Mouse (Mus musculus): ENCODE results near the gene Nup62.

The Nup62 gene

DNA sequence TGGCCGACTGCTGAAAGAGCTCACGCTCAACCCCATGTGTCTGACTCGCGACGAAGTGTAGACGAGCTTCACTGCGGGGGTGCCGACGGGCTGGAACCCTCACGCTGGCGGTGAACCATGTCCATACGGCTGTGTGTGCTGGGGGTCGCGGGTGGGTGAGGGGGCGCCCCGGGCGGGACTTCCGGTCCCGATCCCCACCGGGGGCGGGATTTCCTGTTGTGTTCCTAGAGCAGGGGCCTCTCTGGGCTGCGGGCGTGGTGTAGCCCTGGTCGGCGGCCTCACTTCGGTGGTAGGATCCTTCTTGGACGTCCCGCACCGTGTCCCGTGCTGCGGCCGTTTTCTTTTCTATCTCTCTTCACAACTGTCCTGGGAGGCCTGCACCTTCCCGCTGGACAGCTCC lies 34.3 kb downstream of the Nup62 start:
- DNase-seq = peak; percentile 74

- DNase-seq = no peak
These were observed 35.1 kb downstream of the Nup62 start for GRCm38 (mm10) chr7:44850789-44851624.

DNA sequence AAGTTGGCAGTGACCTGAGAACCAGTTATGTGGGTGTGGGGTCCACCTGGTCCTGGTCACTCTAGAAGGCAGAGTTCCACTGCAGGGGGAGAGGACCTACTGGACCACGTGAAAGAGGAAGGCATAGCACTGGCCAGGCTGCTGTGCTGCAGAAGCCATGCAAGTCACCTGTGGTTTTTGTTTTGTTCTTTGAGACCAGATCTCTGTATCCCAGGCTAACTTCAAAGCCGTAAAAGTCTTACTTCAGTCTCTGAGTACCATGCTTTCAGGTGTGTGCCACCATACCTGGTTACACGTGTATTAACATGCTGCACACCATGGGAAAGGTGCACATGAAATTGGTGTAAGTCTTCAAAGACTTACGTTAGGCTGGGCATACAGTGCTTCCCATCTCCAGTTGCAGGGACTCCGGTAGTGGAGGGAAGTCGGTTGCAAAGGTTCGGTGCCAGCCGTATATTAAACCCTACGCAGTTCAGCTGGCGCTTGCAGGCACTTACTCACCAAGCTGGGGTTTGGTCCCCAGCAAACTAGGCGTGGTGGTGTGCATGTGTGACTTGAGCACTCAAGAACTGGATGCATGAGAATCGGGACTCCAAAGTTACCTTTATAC lies 35.8 kb downstream of the Nup62 start:
- no peak for DNase-seq

DNA sequence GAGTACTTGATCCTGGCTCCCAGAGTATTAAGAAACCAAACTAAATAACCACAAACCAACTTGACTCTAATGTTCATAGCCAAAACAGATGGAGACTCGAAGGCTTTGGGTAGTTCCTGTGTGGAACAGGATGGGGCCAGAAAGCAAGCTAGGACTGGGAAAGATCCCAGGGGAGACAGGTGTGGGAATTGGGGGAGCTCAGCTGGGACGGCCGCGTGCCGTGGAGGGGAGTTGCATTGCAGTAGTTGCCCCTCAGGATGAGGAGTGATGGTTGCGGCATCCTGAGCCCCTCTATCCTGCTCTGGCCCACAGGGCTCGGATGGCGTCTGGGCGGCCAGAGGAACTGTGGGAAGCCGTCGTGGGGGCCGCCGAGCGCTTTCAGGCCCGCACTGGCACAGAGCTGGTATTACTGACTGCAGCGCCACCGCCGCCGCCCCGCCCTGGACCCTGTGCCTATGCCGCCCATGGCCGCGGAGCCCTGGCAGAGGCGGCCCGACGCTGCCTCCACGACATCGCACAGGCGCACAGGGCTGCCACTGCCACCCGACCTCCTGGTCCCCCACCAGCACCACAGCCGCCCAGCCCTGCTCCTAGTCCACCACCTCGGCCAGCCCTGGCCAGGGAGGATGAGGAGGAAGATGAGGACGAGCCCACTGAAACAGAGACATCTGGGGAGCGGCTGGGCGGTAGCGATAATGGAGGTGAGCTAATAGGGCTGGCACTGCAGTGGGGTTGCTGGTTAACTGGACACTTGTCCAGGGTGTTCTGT lies 36.6 kb downstream of the Nup62 start:
- no peak for DNase-seq

- no peak for DNase-seq
These were observed 37.2 kb downstream of the Nup62 start for GRCm38 (mm10) chr7:44853065-44853464.

DNA sequence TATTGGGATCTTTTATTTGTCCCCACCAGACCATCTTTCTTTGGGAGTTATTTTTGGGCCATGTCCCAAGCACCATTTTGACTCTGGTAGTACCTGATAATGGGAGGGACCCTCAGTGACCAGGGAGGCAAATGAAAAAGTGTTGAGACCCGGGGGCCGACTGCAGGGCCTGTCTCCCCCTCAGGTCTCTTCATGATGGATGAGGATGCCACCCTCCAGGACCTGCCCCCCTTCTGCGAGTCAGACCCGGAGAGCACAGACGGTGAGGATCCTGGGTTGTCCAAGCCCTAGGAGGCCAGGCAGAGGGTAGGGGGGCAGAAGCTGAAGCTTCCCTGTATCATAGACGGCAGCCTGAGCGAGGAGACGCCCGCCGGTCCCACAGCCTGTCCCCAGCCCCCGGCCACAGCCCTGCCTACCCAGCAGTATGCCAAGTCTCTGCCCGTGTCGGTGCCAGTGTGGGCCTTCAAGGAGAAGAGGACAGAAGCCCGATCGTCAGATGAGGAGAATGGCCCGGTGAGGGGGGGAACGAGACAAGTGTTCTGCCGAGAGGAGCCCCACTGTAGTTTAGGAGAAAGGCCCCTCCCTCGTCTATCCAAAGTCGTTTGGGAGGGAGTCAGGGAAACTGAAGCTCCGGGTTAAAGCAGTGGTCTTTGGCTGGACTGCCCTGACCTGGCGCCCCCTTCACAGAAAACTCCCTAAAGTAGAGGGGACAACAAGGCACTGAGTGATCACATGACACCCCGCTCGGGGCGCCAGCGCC lies 37.9 kb downstream of the Nup62 start:
- DNase-seq = no peak

DNA sequence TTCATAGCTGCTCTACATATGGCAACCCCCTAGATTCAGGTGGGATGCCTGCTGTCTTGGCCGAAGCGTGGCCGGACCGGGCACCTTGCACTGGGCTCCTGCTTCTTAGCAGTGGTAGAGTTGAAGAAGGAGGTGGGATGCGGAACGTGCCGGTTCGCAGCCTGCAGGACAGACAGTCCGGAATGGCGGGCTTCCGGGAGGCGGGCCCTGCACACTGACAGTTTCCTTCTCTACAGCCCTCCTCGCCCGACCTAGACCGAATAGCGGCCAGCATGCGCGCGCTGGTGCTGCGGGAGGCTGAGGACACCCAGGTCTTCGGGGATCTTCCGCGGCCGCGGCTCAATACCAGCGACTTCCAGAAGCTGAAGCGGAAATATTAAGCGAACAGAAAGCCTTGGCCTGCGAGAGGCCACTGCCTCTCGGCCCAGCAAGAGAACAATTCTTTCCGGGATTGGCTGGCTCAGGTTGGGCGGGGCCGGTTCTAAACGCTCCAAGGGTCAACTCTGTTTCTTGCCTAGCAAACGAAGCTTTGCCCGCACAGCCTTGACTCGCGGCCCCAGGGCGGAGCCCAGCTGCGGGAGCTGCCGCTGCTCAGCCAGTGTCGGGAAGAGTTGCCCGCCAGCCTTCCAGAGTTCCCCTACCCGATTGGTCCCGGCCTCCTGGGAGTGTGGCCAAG lies 38.6 kb downstream of the Nup62 start:
- DNase-seq = peak; percentile 77

- DNase-seq = no peak
These were observed 39.1 kb downstream of the Nup62 start for GRCm38 (mm10) chr7:44855036-44855435.

DNA sequence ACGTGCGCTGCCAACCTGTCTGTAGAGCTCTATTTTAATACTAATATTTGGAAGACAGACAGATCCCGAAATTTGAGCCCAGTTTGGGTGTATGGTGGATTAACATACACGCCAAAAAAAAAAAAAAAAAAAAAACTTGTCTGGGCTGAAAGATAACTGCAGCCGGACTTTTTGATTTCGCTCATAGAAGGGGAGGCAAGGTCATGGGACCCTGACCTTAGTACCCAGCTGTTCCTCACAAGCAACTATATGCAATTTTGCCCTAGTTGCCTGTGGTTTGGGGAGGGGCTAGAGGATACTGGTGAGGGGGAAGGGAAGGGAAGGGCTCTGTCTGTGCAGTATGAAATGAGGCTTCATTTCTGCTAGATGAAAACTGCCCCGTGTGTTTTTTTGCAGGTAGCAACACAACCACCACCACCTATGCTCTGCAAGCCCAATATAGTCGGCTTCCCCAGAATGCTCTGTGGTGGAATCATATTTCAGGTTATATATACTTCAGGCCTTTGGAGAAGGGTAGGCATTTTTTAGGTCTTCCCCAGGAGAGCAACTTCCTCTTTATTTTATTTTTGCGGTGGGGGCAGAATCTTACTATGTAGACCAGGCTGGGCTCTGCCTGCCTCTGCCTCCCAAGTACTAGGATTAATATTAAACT lies 40.5 kb downstream of the Nup62 start:
- no peak for DNase-seq

DNA sequence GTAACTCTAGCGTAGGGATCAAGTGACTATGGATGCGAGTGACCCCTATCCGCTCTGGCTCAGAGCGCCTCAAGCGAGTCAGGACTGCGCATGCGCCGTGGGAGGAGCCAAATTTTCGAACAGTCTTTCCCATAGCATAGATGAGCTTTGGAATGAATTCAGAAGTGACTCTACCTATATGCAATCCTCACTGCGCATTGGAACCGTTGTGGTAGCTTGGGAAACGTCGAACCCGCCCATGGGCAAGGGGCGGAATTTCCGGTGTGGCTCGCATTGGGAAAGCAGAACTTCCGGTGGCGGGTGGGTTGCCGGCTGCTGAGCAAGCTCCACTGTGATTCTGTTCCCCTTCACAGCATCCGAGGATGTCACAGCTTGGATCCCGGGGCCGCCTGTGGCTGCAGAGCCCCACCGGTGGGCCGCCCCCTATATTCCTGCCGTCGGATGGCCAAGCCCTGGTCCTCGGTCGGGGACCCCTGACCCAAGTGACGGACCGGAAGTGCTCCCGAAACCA lies 41.2 kb downstream of the Nup62 start, which contains the start of gene Pnkp:
Gene Pnkp, plus strand, starts transcription at position 98 of the 511 bp plus-strand sequence.
- DNase-seq = peak; percentile 92

DNA sequence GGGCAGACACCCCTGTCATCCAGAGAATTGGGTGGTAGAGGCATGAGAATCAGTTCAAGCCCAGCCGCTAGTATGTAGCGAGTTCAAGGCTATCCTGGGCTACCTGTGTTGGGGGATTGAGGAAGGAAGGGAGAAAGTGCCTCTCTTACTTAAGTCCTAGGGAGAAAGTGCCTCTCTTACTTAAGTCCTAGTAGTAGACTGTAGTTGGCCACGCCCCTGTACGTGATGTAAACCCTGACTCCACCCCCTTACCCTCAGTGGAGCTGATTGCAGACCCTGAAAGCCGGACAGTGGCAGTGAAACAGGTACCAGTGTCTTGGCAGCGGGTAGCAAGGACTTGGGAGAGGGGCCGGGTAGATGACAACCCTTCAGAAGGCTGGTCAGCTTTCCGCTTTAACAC lies 42.0 kb downstream of the Nup62 start:
- no peak for DNase-seq

DNA sequence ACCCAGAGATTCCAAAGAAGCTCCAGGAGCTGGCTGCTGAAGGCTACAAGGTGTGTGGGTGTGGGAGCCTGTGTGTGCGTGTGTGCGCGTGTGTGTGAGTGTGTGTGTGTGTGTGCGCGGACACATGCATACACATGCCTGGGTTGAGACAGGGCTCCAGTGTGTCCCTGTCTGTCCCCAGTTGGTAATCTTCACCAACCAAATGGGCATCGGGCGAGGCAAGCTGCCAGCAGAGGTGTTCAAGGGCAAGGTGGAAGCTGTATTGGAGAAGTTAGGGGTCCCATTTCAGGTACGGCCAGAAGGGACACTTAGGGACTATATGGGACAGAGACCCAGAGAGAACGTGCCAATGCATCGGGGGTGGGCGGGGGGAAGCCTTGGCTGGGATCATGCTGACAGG lies 44.0 kb downstream of the Nup62 start:
- no peak for DNase-seq

GRCm38 (mm10) chr7:44860576-44861428 lies 44.9 kb downstream of the Nup62 start:
- peak; percentile 65 for DNase-seq

GRCm38 (mm10) chr7:44861429-44861816 lies 45.5 kb downstream of the Nup62 start:
- no peak for DNase-seq

- DNase-seq = no peak
These were observed 46.5 kb downstream of the Nup62 start for GRCm38 (mm10) chr7:44862434-44862833.

- no peak for DNase-seq
These were observed 47.3 kb downstream of the Nup62 start for GRCm38 (mm10) chr7:44863210-44863609.

GRCm38 (mm10) chr7:44863982-44864494 lies 48.1 kb downstream of the Nup62 start:
- no peak for DNase-seq

GRCm38 (mm10) chr7:44864595-44865542 lies 49.0 kb downstream of the Nup62 start:
- no peak for DNase-seq

Data from right cerebral cortex, postnatal 25 days (tissue).